Mouse (Mus musculus) MEL (cell line): ENCODE measurements around the gene Zdhhc17. TPM values are rescaled to one million over a fixed set of nuclear protein-coding genes. Genes with fewer than 3 reads are reported as not detected.

Experiments
- DNase-seq: peaks from one replicate; pipeline ENCODE4 v3.0.0; 2011; ENCODE audit warnings: low read depth, low spot score
- H3K27ac ChIP-seq: 2 replicates; pipeline ENCODE4 v1.5.1; 2012; ENCODE audit warnings: low read depth, mild to moderate bottlenecking, control low read depth, low read length, moderate library complexity; ENCODE audit not compliant: control insufficient read depth
- H3K27me3 ChIP-seq, 2 experiments: fragments of 150-350 bp in 1 of 2; sonication (generic) in 1 of 2; 2 replicates each; pipeline ENCODE4 v1.6.1; 2012; ENCODE audit warnings: low read length in 2 of 2, mild to moderate bottlenecking in 2 of 2, improper control_type of control experiment in 1 of 2, moderate library complexity in 1 of 2; ENCODE audit not compliant: insufficient read depth in 2 of 2, control insufficient read depth in 1 of 2
- H3K36me3 ChIP-seq, 2 experiments: 2 replicates each; pipeline ENCODE4 v1.6.1; 2012 to 2014; ENCODE audit warnings: low read length in 2 of 2, improper control_type of control experiment in 1 of 2, inconsistent platforms in 1 of 2, mild to moderate bottlenecking in 1 of 2; ENCODE audit not compliant: insufficient read depth in 2 of 2, control insufficient read depth in 1 of 2
- H3K4me1 ChIP-seq, 2 experiments: fragments of 150-350 bp in 1 of 2; sonication (generic) in 1 of 2; 2 replicates each; pipeline ENCODE4 v1.6.1; 2012; ENCODE audit warnings: low read length in 2 of 2, improper control_type of control experiment in 1 of 2, mild to moderate bottlenecking in 1 of 2; ENCODE audit not compliant: insufficient read depth in 2 of 2, control insufficient read depth in 1 of 2
- H3K4me3 ChIP-seq, 2 experiments: fragments of 150-350 bp in 1 of 2; sonication (generic) in 1 of 2; 2 replicates each; pipeline ENCODE4 v1.5.1; 2012; ENCODE audit warnings: low read depth in 2 of 2, low read length in 2 of 2, mild to moderate bottlenecking in 2 of 2, moderate library complexity in 2 of 2, control low read depth in 1 of 2, improper control_type of control experiment in 1 of 2; ENCODE audit not compliant: control insufficient read depth in 1 of 2, insufficient read depth in 1 of 2
- H3K79me2 ChIP-seq: 2 replicates; pipeline ENCODE4 v1.6.1; 2012; ENCODE audit warnings: mild to moderate bottlenecking, low read length, moderate library complexity; ENCODE audit not compliant: control insufficient read depth, poor library complexity, insufficient read depth
- H3K9ac ChIP-seq: 2 replicates; pipeline ENCODE4 v1.6.1; 2012; ENCODE audit warnings: low read depth, mild to moderate bottlenecking, control low read depth, low read length, moderate library complexity; ENCODE audit not compliant: control insufficient read depth, poor library complexity, severe bottlenecking
- H3K9me3 ChIP-seq: fragments of 150-350 bp; sonication (generic); replicated peaks from 2 replicates; pipeline ENCODE4 v1.6.1; 2012; ENCODE audit warnings: mild to moderate bottlenecking, low read length, improper control_type of control experiment, moderate library complexity; ENCODE audit not compliant: insufficient read depth
- CHD2 ChIP-seq: IDR thresholded peaks from 2 replicates; pipeline ENCODE4 v1.6.1; 2011; ENCODE audit warnings: low read length, improper control_type of control experiment
- E2F4 ChIP-seq: IDR thresholded peaks from 2 replicates; pipeline ENCODE4 v1.6.1; 2011; ENCODE audit warnings: low read depth, low read length, improper control_type of control experiment, borderline replicate concordance
- ELF1 ChIP-seq: IDR thresholded peaks from 2 replicates; pipeline ENCODE4 v1.6.1; 2014; ENCODE audit warnings: low read depth, mild to moderate bottlenecking, inconsistent platforms, low read length, improper control_type of control experiment, moderate library complexity
- EP300 ChIP-seq, 2 experiments: IDR thresholded peaks; 2 replicates each; pipeline ENCODE4 v1.6.1; 2011; ENCODE audit warnings: improper control_type of control experiment in 2 of 2, low read length in 2 of 2, low read depth in 1 of 2, mild to moderate bottlenecking in 1 of 2
- ETS1 ChIP-seq: IDR thresholded peaks from 2 replicates; pipeline ENCODE4 v1.6.1; 2012; ENCODE audit warnings: low read depth, mild to moderate bottlenecking, inconsistent platforms, low read length, improper control_type of control experiment, moderate library complexity
- GABPA ChIP-seq: IDR thresholded peaks from 2 replicates; pipeline ENCODE4 v1.6.1; 2012; ENCODE audit warnings: low read depth, mild to moderate bottlenecking, inconsistent platforms, low read length, improper control_type of control experiment, moderate library complexity
- HCFC1 ChIP-seq: IDR thresholded peaks from 2 replicates; pipeline ENCODE4 v1.6.1; 2012; ENCODE audit warnings: low read depth, mild to moderate bottlenecking, inconsistent platforms, low read length, improper control_type of control experiment, moderate library complexity
- MAX ChIP-seq: IDR thresholded peaks from 2 replicates; pipeline ENCODE4 v1.6.1; 2011; ENCODE audit warnings: low read length, improper control_type of control experiment
- MAZ ChIP-seq: IDR thresholded peaks from 2 replicates; pipeline ENCODE4 v1.6.1; 2012; ENCODE audit warnings: low read depth, mild to moderate bottlenecking, inconsistent platforms, low read length, improper control_type of control experiment
- MXI1 ChIP-seq: IDR thresholded peaks from 2 replicates; pipeline ENCODE4 v1.6.1; 2011; ENCODE audit warnings: mild to moderate bottlenecking, low read depth, low read length, improper control_type of control experiment
- MYB ChIP-seq: IDR thresholded peaks from 2 replicates; pipeline ENCODE4 v1.6.1; 2011; ENCODE audit warnings: mild to moderate bottlenecking, low read depth, low read length, improper control_type of control experiment
- NELFE ChIP-seq: IDR thresholded peaks from 2 replicates; pipeline ENCODE4 v1.6.1; 2011; ENCODE audit warnings: low read depth, low read length, improper control_type of control experiment
- NRF1 ChIP-seq: IDR thresholded peaks from 2 replicates; pipeline ENCODE4 v1.6.1; 2014; ENCODE audit warnings: low read depth, mild to moderate bottlenecking, inconsistent platforms, low read length, improper control_type of control experiment, moderate library complexity; ENCODE audit not compliant: poor library complexity, insufficient read depth, severe bottlenecking
- POLR2A ChIP-seq, 2 experiments: IDR thresholded peaks; 2 replicates each; pipeline ENCODE4 v1.6.1; 2011 to 2012; ENCODE audit warnings: low read length in 2 of 2, mild to moderate bottlenecking in 2 of 2, control low read depth in 1 of 2, improper control_type of control experiment in 1 of 2, low read depth in 1 of 2, moderate library complexity in 1 of 2; ENCODE audit not compliant: control insufficient read depth in 1 of 2, insufficient read depth in 1 of 2, poor library complexity in 1 of 2
- SMC3 ChIP-seq: IDR thresholded peaks from 2 replicates; pipeline ENCODE4 v1.6.1; 2011; ENCODE audit warnings: low read depth, low read length, improper control_type of control experiment
- TBP ChIP-seq: IDR thresholded peaks from 2 replicates; pipeline ENCODE4 v1.8.0; 2011; ENCODE audit warnings: low read depth, low read length, improper control_type of control experiment
- TCF12 ChIP-seq: IDR thresholded peaks from 2 replicates; pipeline ENCODE4 v1.6.1; 2014; ENCODE audit warnings: low read depth, mild to moderate bottlenecking, inconsistent platforms, low read length, improper control_type of control experiment, moderate library complexity
- UBTF ChIP-seq: IDR thresholded peaks from 2 replicates; pipeline ENCODE4 v1.6.1; 2012; ENCODE audit warnings: low read depth, mild to moderate bottlenecking, inconsistent platforms, low read length, improper control_type of control experiment, moderate library complexity, borderline replicate concordance; ENCODE audit not compliant: insufficient read depth
- USF1 ChIP-seq: IDR thresholded peaks from 2 replicates; pipeline ENCODE4 v1.6.1; 2014; ENCODE audit warnings: low read depth, mild to moderate bottlenecking, inconsistent platforms, low read length, improper control_type of control experiment, moderate library complexity
- ZMIZ1 ChIP-seq: IDR thresholded peaks from 2 replicates; pipeline ENCODE4 v1.6.1; 2012; ENCODE audit warnings: low read depth, mild to moderate bottlenecking, inconsistent platforms, low read length, improper control_type of control experiment, moderate library complexity
- polyA plus RNA-seq, 2 experiments: library from polyadenylated mRNA; stranded (reverse) in 1 of 2; unstranded in 1 of 2; fragments of >175 nt in 1 of 2; fragments of >200 nt in 1 of 2; gene quantifications; 2 replicates each; pipeline versions ENCODE4 v1.2.1 to v1.2.4; 2012; ENCODE audit warnings: low replicate concordance in 2 of 2, low read depth in 1 of 2; ENCODE audit not compliant: insufficient read length in 2 of 2, insufficient read depth in 1 of 2, missing spikeins in 1 of 2
- total RNA-seq: library from RNA; depleted of rRNA; stranded (reverse); fragments of 300-350 nt; gene quantifications from 2 replicates; pipeline ENCODE4 v1.2.3, GENCODE M21; 2012

Gene Zdhhc17
- total and polyA plus RNA-seq, 3 experiments, result 14.9 to 16.6 TPM; not detected in 1

GRCm38 (mm10) chr10:110920368-110920950 lies 89.5 kb downstream of the Zdhhc17 start:
- Histone ChIP-seq H3K4me3 (peak overlapping the region; percentile 57 to 63), H3K9ac (peak overlapping the region; percentile 53), H3K9me3 (no peaks in the 10 kb centered on the region), H3K79me2 (no peaks in the 10 kb centered on the region), H3K27me3 (no peaks in the 10 kb centered on the region), H3K4me1 (peaks cover 0 to 3% of the 10 kb centered on the region in 2 experiments; a peak in 1 of 4 replicates), H3K27ac (no peak overlapping the region), H3K36me3 (no peaks in the 10 kb centered on the region)
- DNase-seq, result no peak
- peak in 1 of 2 experiments; percentile 7; a peak in 1 of 4 replicates for TF ChIP-seq POLR2A (IDR thresholded peaks at IDR 0.05; ENCODE audit: control insufficient read depth in 1 of 2, insufficient read depth in 1 of 2, low read depth in 1 of 2, low read length in 2 of 2, poor library complexity in 1 of 2)
- TF ChIP-seq TCF12, result no peak

GRCm38 (mm10) chr10:110919531-110920343 lies 90.2 kb downstream of the Zdhhc17 start, which contains the start of gene Csrp2:
Csrp2 (plus strand) TSS chr10:110919789.
- Histone ChIP-seq H3K36me3 (no peaks in the 10 kb centered on the region), H3K79me2 (no peaks in the 10 kb centered on the region), H3K4me3 (peak within 1 kb of the TSS; percentile 57 to 63), H3K4me1 (peaks cover 0 to 3% of the 10 kb centered on the region in 2 experiments; a peak in 1 of 4 replicates), H3K27me3 (no peaks in the 10 kb centered on the region), H3K27ac (no peak within 1 kb of the TSS), H3K9ac (peak within 1 kb of the TSS; percentile 65), H3K9me3 (no peaks in the 10 kb centered on the region)
- TF ChIP-seq POLR2A (IDR thresholded peaks at IDR 0.05; ENCODE audit: control insufficient read depth in 1 of 2, insufficient read depth in 1 of 2, low read depth in 1 of 2, low read length in 2 of 2, poor library complexity in 1 of 2), result peak; percentile 57 to 72; a peak in 3 of 4 replicates
- TF ChIP-seq CHD2, result no peak
- TF ChIP-seq EP300 (IDR thresholded peaks at IDR 0.05; ENCODE audit: low read depth in 1 of 2, low read length in 2 of 2), result no peak
- no peak for TF ChIP-seq UBTF
- no peak for TF ChIP-seq HCFC1
- TF ChIP-seq TCF12, result no peak
- peak; percentile 61; the same call in 1 of the 2 replicates for TF ChIP-seq ZMIZ1
- TF ChIP-seq ELF1, result no peak
- TF ChIP-seq USF1, result peak; percentile 28; the same call in 1 of the 2 replicates
- TF ChIP-seq NRF1, result no peak
- TF ChIP-seq GABPA, result no peak
- TF ChIP-seq TBP, result peak; percentile 95
- peak; percentile 61; the same call in 1 of the 2 replicates for TF ChIP-seq NELFE
- no peak for TF ChIP-seq ETS1
- TF ChIP-seq E2F4, result no peak
- TF ChIP-seq MAX, result peak; percentile 54; the same call in 1 of the 2 replicates
- TF ChIP-seq SMC3, result no peak
- TF ChIP-seq MYB, result no peak
- TF ChIP-seq MXI1, result peak; percentile 57; the same call in 1 of the 2 replicates
- TF ChIP-seq MAZ, result 0 out of 2 replicates have a peak, but pooled peaks have one; percentile 36
- DNase-seq, result peak; percentile 90
